Mouse (Mus musculus): Measurements from ENCODE around the gene Ostc.

Gene Ostc

DNA sequence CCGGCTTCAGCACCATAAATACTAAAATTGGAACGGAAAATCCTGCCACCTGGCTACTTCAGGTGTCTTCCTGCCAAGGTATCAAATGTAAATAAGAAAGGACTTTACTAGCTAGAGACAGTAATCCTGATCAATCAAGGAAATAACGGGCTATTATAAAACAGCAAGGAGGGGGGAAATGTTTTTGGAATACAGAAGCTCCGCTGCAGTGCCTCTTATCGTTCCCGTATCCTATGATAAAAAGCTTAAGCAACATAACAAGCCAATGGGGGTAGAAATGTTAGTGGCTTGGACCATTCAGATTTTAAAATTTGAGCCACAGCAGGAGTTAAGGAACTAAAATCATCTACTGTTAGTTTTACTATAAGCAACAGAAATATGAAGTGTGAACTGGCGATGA is 859 bp upstream of the Ostc start:
- in situ Hi-C loops (cut with MboI): no loop called here

- in situ Hi-C loops (cut with MboI): no loop called here
These were observed 715 bp downstream of the Ostc start for GRCm38 (mm10) chr3:130708529-130708928.

DNA sequence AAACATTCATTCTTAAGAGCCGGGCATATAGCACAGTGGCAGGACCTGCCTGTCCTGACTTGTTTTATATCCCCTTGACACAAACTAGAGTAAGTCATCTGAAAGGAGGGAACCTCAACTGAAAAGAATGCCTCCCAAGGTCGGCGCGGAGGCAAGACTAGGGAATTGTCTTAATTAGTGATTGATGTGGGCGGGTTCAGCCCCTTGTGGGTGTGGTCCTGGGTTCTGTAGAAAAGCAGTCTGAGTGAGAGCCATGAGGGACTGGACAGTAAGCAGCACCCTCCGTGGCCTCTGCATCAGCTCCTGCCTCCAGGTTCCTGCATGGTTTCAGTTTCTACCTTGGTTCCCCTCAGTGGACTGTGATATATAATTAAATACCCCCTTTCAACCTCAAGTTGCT is 7.0 kb downstream of the Ostc start:
- in situ Hi-C loops (cut with MboI): no loop called here

DNA sequence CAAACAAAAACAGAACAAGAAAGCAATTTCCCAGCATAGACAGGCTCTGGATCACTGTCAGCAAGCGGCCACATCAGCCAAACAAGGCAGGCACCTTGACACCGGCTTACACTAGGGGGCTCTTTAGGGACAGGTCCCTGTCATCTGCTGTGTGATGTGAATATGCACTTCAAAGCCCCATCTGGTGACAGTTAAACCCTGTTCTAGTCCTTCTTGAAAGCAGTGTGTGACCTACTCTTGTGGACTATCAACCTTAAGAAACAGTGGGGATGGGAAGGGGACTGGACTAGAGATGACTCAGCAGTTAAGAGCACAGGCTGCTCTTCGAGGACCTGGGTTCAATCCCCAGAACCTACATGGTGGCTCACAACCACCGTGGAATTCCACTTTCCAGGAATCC is 11.6 kb downstream of the Ostc start:
- in situ Hi-C loops (cut with MboI): loop anchor here (25.0 kb wide), 1 partner anchor 610 kb away; no protein-coding TSS in a partner anchor

GRCm38 (mm10) chr3:130694705-130695104 is 14.5 kb downstream of the Ostc start:
- in situ Hi-C loops (cut with MboI): loop anchor here (25.0 kb wide), 1 partner anchor 607 kb away; no protein-coding TSS in a partner anchor

GRCm38 (mm10) chr3:130694041-130694593 is 15.1 kb downstream of the Ostc start:
- in situ Hi-C loops (cut with MboI): loop anchor here (25.0 kb wide), 1 partner anchor 607 kb away; no protein-coding TSS in a partner anchor

GRCm38 (mm10) chr3:130691596-130692170 is 17.6 kb downstream of the Ostc start:
- in situ Hi-C loops (cut with MboI): loop anchor here (25.0 kb wide), 1 partner anchor 604 kb away; no protein-coding TSS in a partner anchor

GRCm38 (mm10) chr3:130690834-130691595 is 18.2 kb downstream of the Ostc start:
- in situ Hi-C loops (cut with MboI): loop anchor here (25.0 kb wide), 1 partner anchor 604 kb away; no protein-coding TSS in a partner anchor

- in situ Hi-C loops (cut with MboI): loop anchor here (25.0 kb wide), 1 partner anchor 602 kb away; no protein-coding TSS in a partner anchor
These were observed 19.6 kb downstream of the Ostc start for GRCm38 (mm10) chr3:130689630-130690029.

GRCm38 (mm10) chr3:130687051-130687450 is 22.2 kb downstream of the Ostc start:
- in situ Hi-C loops (cut with MboI): loop anchor here (25.0 kb wide), 1 partner anchor 600 kb away; no protein-coding TSS in a partner anchor

DNA sequence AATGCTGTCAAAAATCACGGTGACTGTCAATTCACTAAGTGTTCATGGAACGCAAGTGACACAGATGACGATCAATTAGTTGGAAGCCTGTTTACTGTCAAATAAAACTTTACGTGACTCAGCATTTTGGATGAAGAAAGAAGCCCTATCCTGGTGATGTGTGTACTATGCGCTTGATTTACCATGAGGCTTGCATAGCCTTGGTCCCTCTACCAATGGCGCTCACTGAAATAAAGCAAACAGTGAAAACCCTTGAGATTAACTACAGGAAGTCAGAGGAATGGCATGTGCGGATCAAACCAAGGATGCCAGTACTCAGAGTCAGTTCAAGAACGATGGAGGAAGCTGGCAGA is 24.3 kb downstream of the Ostc start:
- in situ Hi-C loops (cut with MboI): loop anchor here (25.0 kb wide), 1 partner anchor 598 kb away; no protein-coding TSS in a partner anchor

- in situ Hi-C loops (cut with MboI): loop anchor here (25.0 kb wide), 1 partner anchor 597 kb away; no protein-coding TSS in a partner anchor
These were observed 24.8 kb downstream of the Ostc start for GRCm38 (mm10) chr3:130684276-130685013.

DNA sequence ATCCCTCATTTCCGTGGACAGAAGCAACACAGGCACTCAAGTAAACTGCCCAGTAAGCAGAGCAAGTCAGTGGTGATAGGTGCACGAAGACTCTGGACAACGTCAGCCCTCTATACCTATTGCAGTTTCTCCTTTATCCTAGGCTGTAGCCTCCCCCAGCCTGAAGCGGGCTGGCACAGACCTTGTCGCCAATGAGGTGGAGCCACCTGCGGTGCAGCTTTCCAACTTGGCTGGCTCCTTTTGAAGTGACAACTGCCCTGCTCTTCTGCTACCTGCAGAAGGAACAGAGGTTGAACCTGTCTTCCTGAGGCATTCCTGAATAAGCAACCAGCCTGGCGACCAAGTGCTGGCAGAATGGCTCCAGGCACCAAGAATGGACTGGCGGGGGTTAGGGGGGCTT is 25.4 kb downstream of the Ostc start:
- in situ Hi-C loops (cut with MboI): loop anchor here (25.0 kb wide), 1 partner anchor 597 kb away; no protein-coding TSS in a partner anchor

- in situ Hi-C loops (cut with MboI): loop anchor here (25.0 kb wide), 1 partner anchor 595 kb away; no protein-coding TSS in a partner anchor
These were observed 27.1 kb downstream of the Ostc start for GRCm38 (mm10) chr3:130682183-130682582.

- in situ Hi-C loops (cut with MboI): loop anchor here (25.0 kb wide), 1 partner anchor 594 kb away; no protein-coding TSS in a partner anchor
These were observed 28.0 kb downstream of the Ostc start for GRCm38 (mm10) chr3:130681226-130681625.

DNA sequence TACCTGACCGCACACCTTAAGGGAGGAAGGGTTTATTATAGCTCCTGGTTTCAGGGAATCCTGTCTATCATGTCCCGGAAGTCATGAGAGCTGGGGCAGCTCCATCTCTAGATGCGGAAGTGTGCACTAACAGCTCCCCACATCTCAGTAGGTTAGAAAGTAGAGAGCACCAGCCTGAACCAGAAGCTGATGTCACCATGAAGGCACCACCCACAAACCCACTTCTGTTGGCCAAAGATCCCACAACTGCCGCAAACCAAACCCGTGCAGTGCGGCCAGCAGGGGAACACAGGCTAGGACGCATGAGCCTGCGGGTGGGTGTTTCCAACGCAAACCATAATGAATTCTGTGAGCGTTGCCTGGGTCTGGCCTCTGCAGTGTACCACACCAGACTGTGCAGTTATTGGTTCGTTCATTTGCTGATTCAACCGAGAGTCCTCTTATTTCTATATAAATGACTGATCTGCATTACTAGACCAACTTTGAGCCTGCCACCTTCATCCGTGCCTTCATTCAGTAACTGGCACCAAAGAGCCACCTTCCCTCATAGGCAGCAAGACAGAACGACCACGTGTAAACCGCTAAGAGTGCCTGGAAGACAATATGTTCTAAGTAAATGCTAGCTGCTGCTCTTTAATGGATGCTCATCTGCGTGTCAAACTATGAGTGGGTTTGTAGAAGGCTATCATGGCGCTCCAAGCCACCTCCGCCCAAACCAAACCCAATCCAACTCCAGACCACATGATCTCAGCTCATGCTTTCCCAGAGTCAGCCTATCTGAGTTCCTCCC is 31.4 kb downstream of the Ostc start:
- in situ Hi-C loops (cut with MboI): loop anchor here (25.0 kb wide), 1 partner anchor 591 kb away; no protein-coding TSS in a partner anchor

DNA sequence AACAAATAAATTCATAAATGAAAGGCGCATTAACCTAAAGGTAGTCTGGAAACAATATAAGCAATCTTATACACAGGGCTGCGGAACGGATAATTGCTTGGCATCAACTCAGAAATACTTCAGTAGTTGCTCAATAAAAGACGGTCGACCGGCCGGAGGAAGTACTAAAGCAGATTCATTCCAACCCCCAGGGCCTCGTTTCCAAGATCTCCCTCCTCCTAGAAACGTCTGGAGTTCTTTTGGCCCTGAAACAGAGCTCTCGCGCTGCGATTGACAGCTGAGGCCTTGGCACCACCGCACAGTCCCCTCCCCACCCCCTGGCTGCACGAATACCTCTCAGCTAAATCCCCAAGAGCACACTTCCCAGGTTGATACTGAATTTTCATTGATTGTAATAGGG is 38.0 kb downstream of the Ostc start:
- in situ Hi-C loops (cut with MboI): no loop called here

DNA sequence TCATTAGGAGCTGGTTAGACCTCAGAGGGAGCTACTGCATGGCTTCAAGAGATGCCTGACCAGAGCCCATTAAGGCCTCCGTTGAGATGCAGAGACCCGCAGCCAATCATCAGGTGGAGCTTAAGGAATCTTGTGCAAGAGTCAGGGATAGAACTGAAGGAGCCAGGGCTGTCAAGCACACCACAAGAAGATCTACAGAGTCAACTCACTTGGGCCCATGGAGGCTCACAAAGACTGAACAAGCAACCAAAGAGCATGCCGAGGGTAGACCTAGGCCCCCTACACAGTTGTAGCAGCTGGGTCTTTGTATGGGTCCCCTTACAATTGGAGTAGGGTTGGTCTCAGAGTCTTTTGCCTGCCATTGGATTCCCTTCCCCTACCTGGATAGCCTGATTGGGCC is 46.7 kb downstream of the Ostc start:
- in situ Hi-C loops (cut with MboI): no loop called here

GRCm38 (mm10) chr3:130660619-130661018 is 48.6 kb downstream of the Ostc start:
- in situ Hi-C loops (cut with MboI): no loop called here

DNA sequence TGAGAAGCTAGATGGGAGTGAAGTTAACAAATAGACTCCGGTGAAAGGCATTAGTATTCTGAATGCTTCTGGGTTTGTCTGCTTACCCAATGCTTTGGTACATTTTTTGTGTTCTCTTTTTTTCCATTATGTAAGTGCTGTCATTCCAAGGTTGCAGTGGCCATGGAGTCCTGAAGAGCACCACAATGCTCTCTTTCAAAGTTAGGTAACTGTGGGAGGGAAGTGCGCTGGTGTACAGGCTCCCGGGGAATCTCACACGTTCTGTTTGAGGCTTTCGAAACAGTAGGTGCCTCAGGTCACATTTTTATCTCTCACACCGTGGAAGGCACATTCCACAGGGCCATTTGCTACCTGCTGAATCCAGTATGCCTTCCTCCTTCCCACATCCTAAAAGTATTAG is 59.7 kb downstream of the Ostc start:
- in situ Hi-C loops (cut with MboI): no loop called here
